Mouse (Mus musculus) heart, adult 2 months (tissue): ENCODE results near the gene Eml6. TPM values are rescaled to one million over a fixed set of nuclear protein-coding genes. Genes with fewer than 3 reads are reported as not detected.

Experiments used
- DNase-seq, 2 experiments: peaks; one replicate each; pipeline ENCODE4 v3.0.0; 2021
- H3K27ac ChIP-seq: fragments of 200-600 bp; 2 replicates; pipeline ENCODE4 v1.8.1; 2022
- H3K27me3 ChIP-seq: fragments of 200-500 bp; 2 replicates; pipeline ENCODE4 v1.6.1; 2012; ENCODE audit warnings: mild to moderate bottlenecking, low read length, inconsistent platforms, mixed read lengths; ENCODE audit not compliant: control insufficient read depth, insufficient read depth
- H3K36me3 ChIP-seq: fragments of 200-500 bp; 2 replicates; pipeline ENCODE4 v1.6.1; 2012; ENCODE audit warnings: low read length, inconsistent platforms; ENCODE audit not compliant: control insufficient read depth, insufficient read depth
- H3K4me1 ChIP-seq: fragments of 200-500 bp; 2 replicates; pipeline ENCODE4 v1.6.1; 2011; ENCODE audit warnings: low read length; ENCODE audit not compliant: control insufficient read depth, insufficient read depth
- H3K4me3 ChIP-seq: fragments of 200-600 bp; 2 replicates; pipeline ENCODE4 v1.8.1; 2022
- H3K79me2 ChIP-seq: fragments of 200-500 bp; replicated peaks from 2 replicates; pipeline ENCODE4 v1.6.1; 2012; ENCODE audit warnings: mild to moderate bottlenecking, inconsistent platforms, low read length, moderate library complexity, mixed read lengths; ENCODE audit not compliant: control insufficient read depth, insufficient read depth
- H3K9ac ChIP-seq: fragments of 200-500 bp; 2 replicates; pipeline ENCODE4 v1.6.1; 2012; ENCODE audit warnings: low read depth, mild to moderate bottlenecking, control low read depth, inconsistent platforms, low read length, mixed read lengths
- CTCF ChIP-seq: fragments of 200-600 bp; IDR thresholded peaks from 2 replicates; pipeline ENCODE4 v1.8.1; 2022; ENCODE audit warnings: antibody characterized with exemption, mild to moderate bottlenecking, moderate library complexity
- EP300 ChIP-seq: fragments of 200-500 bp; IDR thresholded peaks from 2 replicates; pipeline ENCODE4 v1.6.1; 2011; ENCODE audit warnings: low read depth, low read length, control low read depth; ENCODE audit not compliant: insufficient read depth
- POLR2A ChIP-seq: fragments of 200-500 bp; IDR thresholded peaks from 2 replicates; pipeline ENCODE4 v1.6.1; 2011; ENCODE audit warnings: mild to moderate bottlenecking, low read depth, low read length, control low read depth; ENCODE audit not compliant: insufficient read depth
- WGBS: fragments of 180-500 bp; shearing (Covaris S2); methylation state at CpG from one replicate; pipeline ENCODE4 v1.1.7; 2018; 5-methylcytosine and 5-hydroxymethylcytosine counted together
- intact Hi-C: fragments of 180-260 bp; cut with DNase I; formaldehyde crosslinking; loops from one replicate; pipeline ENCODE4 v1.15.1; 2025
- polyA plus RNA-seq: library from polyadenylated mRNA; depleted of rRNA; stranded (reverse); fragments of >200 nt; gene quantifications from 2 replicates; pipeline ENCODE4 v1.2.3, GENCODE M21; 2012
- total RNA-seq, 2 experiments: library from RNA; stranded (reverse); gene quantifications; 2 replicates each; pipeline ENCODE4 v1.2.3; 2021

The Eml6 gene
- total and polyA plus RNA-seq, 3 experiments = 2.0 to 2.2 (median 2.1) TPM

- Histone ChIP-seq H3K27ac (no peak overlapping the region), H3K4me3 (no peak overlapping the region), H3K36me3 (peaks cover 1% of the 10 kb centered on the region; the same call in 1 of the 2 replicates), H3K27me3 (no peaks in the 10 kb centered on the region), H3K4me1 (no peaks in the 10 kb centered on the region; the same call in 1 of the 2 replicates), H3K79me2 (no peaks in the 10 kb centered on the region), H3K9ac (no peak overlapping the region)
- 81% methylated on average over 6 of the region's 6 CpGs for WGBS
- intact Hi-C loops = no loop called here
- TF ChIP-seq CTCF = no peak
- TF ChIP-seq EP300 = no peak
- no peak for TF ChIP-seq POLR2A
- no peak for DNase-seq
These were observed 236.8 kb downstream of the Eml6 start for GRCm38 (mm10) chr11:29788921-29789638.

GRCm38 (mm10) chr11:29788499-29788898 lies 237.3 kb downstream of the Eml6 start:
- 58% methylated on average over 1 of the region's 1 CpGs for WGBS
- Histone ChIP-seq H3K36me3 (no peaks in the 10 kb centered on the region), H3K79me2 (no peaks in the 10 kb centered on the region), H3K9ac (no peak overlapping the region), H3K4me1 (no peaks in the 10 kb centered on the region), H3K27me3 (no peaks in the 10 kb centered on the region), H3K27ac (no peak overlapping the region), H3K4me3 (no peak overlapping the region)
- TF ChIP-seq POLR2A (no peak), CTCF (no peak), EP300 (no peak)
- DNase-seq = no peak
- intact Hi-C loops = no loop called here

GRCm38 (mm10) chr11:29787473-29787872 lies 238.4 kb downstream of the Eml6 start:
- WGBS = 38% methylated on average over 5 of the region's 5 CpGs
- no peak overlapping the region for H3K27ac ChIP-seq
- H3K36me3 ChIP-seq = no peaks in the 10 kb centered on the region
- no peak for TF ChIP-seq EP300
- no peak for TF ChIP-seq CTCF
- TF ChIP-seq POLR2A = no peak
- no peak for DNase-seq
- intact Hi-C loops = no loop called here
- H3K27me3 ChIP-seq = no peaks in the 10 kb centered on the region
- H3K79me2 ChIP-seq = no peaks in the 10 kb centered on the region
- H3K9ac ChIP-seq = no peak overlapping the region
- no peak overlapping the region for H3K4me3 ChIP-seq
- H3K4me1 ChIP-seq = no peaks in the 10 kb centered on the region

GRCm38 (mm10) chr11:29786583-29787219 lies 239.1 kb downstream of the Eml6 start:
- no peaks in the 10 kb centered on the region for H3K36me3 ChIP-seq
- H3K4me3 ChIP-seq = no peak overlapping the region
- H3K27me3 ChIP-seq = no peaks in the 10 kb centered on the region
- no peaks in the 10 kb centered on the region for H3K79me2 ChIP-seq
- no peaks in the 10 kb centered on the region for H3K4me1 ChIP-seq
- H3K9ac ChIP-seq = no peak overlapping the region
- WGBS = 84% methylated on average over 6 of the region's 6 CpGs
- peak in 1 of 2 experiments; percentile 44 for DNase-seq
- H3K27ac ChIP-seq = no peak overlapping the region
- intact Hi-C loops = no loop called here
- TF ChIP-seq POLR2A (no peak), EP300 (no peak), CTCF (no peak)

- Histone ChIP-seq H3K36me3 (no peaks in the 10 kb centered on the region), H3K27me3 (no peaks in the 10 kb centered on the region), H3K4me1 (no peaks in the 10 kb centered on the region; the same call in 1 of the 2 replicates), H3K27ac (no peak overlapping the region), H3K79me2 (no peaks in the 10 kb centered on the region), H3K4me3 (no peak overlapping the region), H3K9ac (no peak overlapping the region)
- no peak for DNase-seq
- 77% methylated on average over 2 of the region's 2 CpGs for WGBS
- TF ChIP-seq CTCF (no peak), POLR2A (no peak), EP300 (no peak)
- intact Hi-C loops = loop anchor here (2.0 kb wide), 1 partner anchor 29 kb away; no protein-coding TSS in a partner anchor
These were observed 246.3 kb downstream of the Eml6 start for GRCm38 (mm10) chr11:29779409-29780026.

- H3K27me3 ChIP-seq = no peaks in the 10 kb centered on the region
- no peak overlapping the region for H3K4me3 ChIP-seq
- TF ChIP-seq CTCF = no peak
- TF ChIP-seq POLR2A = no peak
- no peaks in the 10 kb centered on the region for H3K36me3 ChIP-seq
- no peak overlapping the region for H3K9ac ChIP-seq
- no peaks in the 10 kb centered on the region; the same call in 1 of the 2 replicates for H3K4me1 ChIP-seq
- H3K79me2 ChIP-seq = no peaks in the 10 kb centered on the region
- DNase-seq = no peak
- no peak overlapping the region for H3K27ac ChIP-seq
- intact Hi-C loops = loop anchor here (2.0 kb wide), 1 partner anchor 30 kb away; no protein-coding TSS in a partner anchor
- WGBS = 89% methylated on average over 3 of the region's 3 CpGs
These were observed 246.9 kb downstream of the Eml6 start for GRCm38 (mm10) chr11:29778936-29779335.
